10 mouse cellular contexts compared by ENCODE assay signal in the genomic region with DNA sequence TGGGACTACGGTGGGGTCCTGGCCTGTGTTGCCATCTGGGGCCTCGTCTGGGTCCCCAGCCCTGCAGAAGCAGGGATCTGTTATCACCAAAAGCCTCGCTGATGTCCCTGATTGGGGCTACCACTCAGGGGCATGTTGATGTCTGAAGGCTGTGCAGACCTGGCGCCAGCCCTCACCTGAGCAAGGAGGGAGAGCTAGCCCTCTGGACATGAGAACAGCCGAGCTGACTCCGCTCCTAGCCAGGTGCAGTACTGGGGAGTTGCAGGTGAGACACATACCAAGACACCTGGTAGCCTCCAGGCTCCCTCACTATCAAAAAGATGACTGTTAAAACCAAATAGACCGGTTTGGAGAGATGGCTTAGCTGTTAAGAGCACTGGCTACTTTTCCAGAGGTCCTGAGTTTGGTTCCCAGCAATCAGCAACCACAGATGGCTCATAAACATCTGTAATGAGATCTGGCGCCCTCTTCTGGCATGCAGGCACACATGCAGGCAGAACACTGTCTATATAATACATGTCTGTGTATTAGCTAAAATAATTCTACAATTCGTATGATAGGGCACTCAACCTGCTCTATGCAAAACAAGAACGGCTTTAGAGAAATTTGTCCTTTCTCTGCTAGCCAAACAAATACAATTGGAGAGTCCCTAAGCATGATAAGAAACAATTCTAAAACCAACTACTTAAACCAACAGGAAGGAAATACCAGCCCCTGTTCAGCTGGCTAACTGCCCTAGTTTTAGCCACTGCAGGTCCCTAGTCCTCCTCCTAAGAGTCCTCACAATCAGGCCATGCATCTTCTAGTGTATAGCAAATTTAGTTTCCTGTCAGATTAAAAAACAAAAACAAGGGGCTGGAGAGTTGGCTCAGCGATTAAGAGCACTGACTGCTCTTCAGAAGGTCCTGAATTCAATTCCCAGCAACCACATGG. TPM values are rescaled to one million over a fixed set of nuclear protein-coding genes. Genes with fewer than 3 reads are reported as not detected.
DNase-seq lines count a peak whose midpoint lies in the region; ATAC-seq and TF ChIP-seq lines count a peak whose summit lies in the region.
"Had no signal": no experiment of that assay in that cellular context is flagged by ENCODE, and none has a peak within 500 bp of the region (broad histone marks: within the 10 kb centered on the region; RNA-seq: fewer than 3 reads in every experiment).

No protein-coding gene starts in this region.

- H3K4me3 ChIP-seq in testis, adult 2 months (ENCODE audit: control insufficient read depth, low read depth, low read length), result no peak overlapping the region
- H3K4me3 ChIP-seq in stomach, postnatal 0 days (ENCODE audit: low read depth, low read length), result no peak overlapping the region

- no peaks in the 10 kb centered on the region for H3K36me3 ChIP-seq in testis, adult 2 months (ENCODE audit: control insufficient read depth, insufficient read depth, low read length)
- H3K36me3 ChIP-seq in stomach, postnatal 0 days (ENCODE audit: control insufficient read depth, insufficient read depth, low read length), result no peaks in the 10 kb centered on the region

- no peaks in the 10 kb centered on the region for H3K9me3 ChIP-seq in stomach, postnatal 0 days (ENCODE audit: control insufficient read depth, low read length)

- 72% methylated on average over 11 of the region's 11 CpGs for WGBS in stomach, postnatal 0 days

- H3K27ac ChIP-seq in testis, adult 2 months (ENCODE audit: control insufficient read depth, insufficient read depth, low read depth, low read length), result no peak overlapping the region
- no peak overlapping the region for H3K27ac ChIP-seq in stomach, postnatal 0 days (replicated peaks)
- H3K27ac ChIP-seq: macrophage had no signal

- intact Hi-C loops in left cerebral cortex, postnatal 25 days (cut with DNase I), result no loop called here

- no peak for TF ChIP-seq POLR2A in testis, adult 2 months (IDR thresholded peaks at IDR 0.05; ENCODE audit: control insufficient read depth, low read depth, low read length)

- H3K4me1 ChIP-seq in testis, adult 2 months (ENCODE audit: control insufficient read depth, insufficient read depth, low read length), result peaks cover 3% of the 10 kb centered on the region
- no peaks in the 10 kb centered on the region for H3K4me1 ChIP-seq in stomach, postnatal 0 days (replicated peaks; ENCODE audit: control insufficient read depth, insufficient read depth)

- TF ChIP-seq EP300 in stomach, postnatal 0 days (optimal IDR thresholded peaks at IDR 0.05), result no peak

- H3K4me2 ChIP-seq in stomach, postnatal 0 days (replicated peaks; ENCODE audit: low read depth), result no peak overlapping the region

- H3K9ac ChIP-seq in stomach, postnatal 0 days (ENCODE audit: low read length), result no peak overlapping the region

- 0 out of 2 replicates have a peak, but pooled peaks have one; percentile 25 for ATAC-seq in erythroid progenitor cell, adult 5-6 weeks (replicated peaks; ENCODE audit: low FRiP score, poor library complexity, severe bottlenecking)
- ATAC-seq in stomach, postnatal 0 days (ENCODE audit: low FRiP score, low TSS enrichment), result no peak

- peak; percentile 37; the same call in 1 of the 2 replicates for TF ChIP-seq CTCF in testis, adult 2 months (IDR thresholded peaks at IDR 0.05; ENCODE audit: control insufficient read depth, insufficient read depth, insufficient replicate concordance, low read depth, low read length)
- peak; percentile 64 for TF ChIP-seq CTCF in stomach, postnatal 0 days (IDR thresholded peaks at IDR 0.05; ENCODE audit: low read depth)

- no peaks in the 10 kb centered on the region for H3K27me3 ChIP-seq in testis, adult 2 months (ENCODE audit: control insufficient read depth, insufficient read depth, low read length)
- no peaks in the 10 kb centered on the region for H3K27me3 ChIP-seq in stomach, postnatal 0 days (ENCODE audit: control insufficient read depth, insufficient read depth, low read length)

- DNase-seq in heart, adult 11 months, result peak; percentile 84
- DNase-seq in heart, adult 9 months (ENCODE audit: low spot score in 2 of 2), result no peak
- no peak for DNase-seq in testis, postnatal 14 days (ENCODE audit: low spot score)
- no peak for DNase-seq in stomach, postnatal 0 days (ENCODE audit: low spot score)
- DNase-seq in left cerebral cortex, postnatal 25 days (ENCODE audit: low spot score in 2 of 2), result no peak
- no peak for DNase-seq in cerebellum, adult 18-20 months
- DNase-seq: right cerebral cortex, postnatal 14 days had no signal

RNA-seq across cellular contexts. Expression of a gene that starts 12.0 kb away (rescaled TPM):
- polyA plus RNA-seq in testis, adult 2 months (2012; rRNA removed), result 1,806 and 1,967 TPM in 2 replicates
- not detected in 2 replicates for total RNA-seq in erythroid progenitor cell, adult 5-6 weeks (2015; ENCODE audit: low replicate concordance)
- total RNA-seq in erythroid progenitor cell, adult 5-6 weeks (2017; ENCODE audit: low replicate concordance), result not detected in 2 replicates
- polyA plus RNA-seq in stomach, postnatal 0 days (2015; fragmentation: Nextera tagmentation; extraction: Ambion mirVana), result 1.8 and 2.3 TPM in 2 replicates
- not detected for total RNA-seq in left cerebral cortex, postnatal 25 days (2021)
- polyA plus RNA-seq: macrophage had no signal

RNA-seq across cellular contexts. Expression of a gene that starts 42.0 kb away (rescaled TPM):
- 3.8 and 4.2 TPM in 2 replicates for polyA plus RNA-seq in testis, adult 2 months (2012; rRNA removed)
- total RNA-seq in erythroid progenitor cell, adult 5-6 weeks (2015; ENCODE audit: low replicate concordance), result 7.2 and 8.8 TPM in 2 replicates
- 11.2 and 13.4 TPM in 2 replicates for total RNA-seq in erythroid progenitor cell, adult 5-6 weeks (2017; ENCODE audit: low replicate concordance)
- 12.1 and 12.5 TPM in 2 replicates for polyA plus RNA-seq in stomach, postnatal 0 days (2015; fragmentation: Nextera tagmentation; extraction: Ambion mirVana)
- 1 to 10 TPM; 3.6 to 3.9 TPM for total RNA-seq in left cerebral cortex, postnatal 25 days (2021)
